Mouse (Mus musculus) cerebellum, postnatal 25 days (tissue): Measurements from ENCODE around the gene Gm45711.
"Not testable (repeated sequence)": the region's sequence is repeated elsewhere in the genome, so short reads cannot be mapped to it uniquely, and the experiment has no call there.

ENCODE experiments used
- DNase-seq, 2 experiments: peaks; one replicate each; pipeline ENCODE4 v3.0.0; 2021; ENCODE audit warnings: mixed read lengths in 2 of 2

Gene Gm45711

GRCm38 (mm10) chr8:104309441-104310155 lies at the start of gene Gm45711, which contains the start of gene Cmtm1:
Gene Gm45711 (minus strand): TSS chr8:104310081.
Gene Cmtm1 (minus strand): TSS chr8:104310145.
- peak; percentile 50 to 54 for DNase-seq

- no peak for DNase-seq
Measured at GRCm38 (mm10) chr8:104358637-104359036, 48.8 kb upstream of the Gm45711 start.

GRCm38 (mm10) chr8:104354504-104354903 lies 44.6 kb upstream of the Gm45711 start:
- DNase-seq, result no peak

DNA sequence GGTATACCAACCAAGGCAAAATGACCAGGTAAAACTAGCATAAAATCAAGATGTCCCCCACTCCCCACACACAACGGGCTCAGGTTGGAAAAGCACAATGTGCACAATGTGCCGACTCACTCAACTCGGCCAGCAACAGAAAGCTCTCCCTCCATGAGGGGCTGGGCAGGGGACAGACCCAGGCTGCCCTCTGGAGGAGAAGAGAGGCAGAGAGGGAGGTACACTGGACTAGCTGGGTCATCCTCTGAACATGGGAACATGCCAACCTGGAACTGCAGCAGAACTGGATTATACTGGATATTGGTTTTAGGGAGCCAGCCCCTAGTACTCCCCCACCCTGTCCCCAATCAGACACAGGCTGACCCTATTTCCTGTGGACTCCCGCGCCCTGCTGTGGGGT lies 43.3 kb upstream of the Gm45711 start:
- DNase-seq, result no peak

- DNase-seq, result no peak
Measured at GRCm38 (mm10) chr8:104350047-104350446, 40.2 kb upstream of the Gm45711 start.

- DNase-seq, result no peak
Measured at GRCm38 (mm10) chr8:104348971-104349370, 39.1 kb upstream of the Gm45711 start.

DNA sequence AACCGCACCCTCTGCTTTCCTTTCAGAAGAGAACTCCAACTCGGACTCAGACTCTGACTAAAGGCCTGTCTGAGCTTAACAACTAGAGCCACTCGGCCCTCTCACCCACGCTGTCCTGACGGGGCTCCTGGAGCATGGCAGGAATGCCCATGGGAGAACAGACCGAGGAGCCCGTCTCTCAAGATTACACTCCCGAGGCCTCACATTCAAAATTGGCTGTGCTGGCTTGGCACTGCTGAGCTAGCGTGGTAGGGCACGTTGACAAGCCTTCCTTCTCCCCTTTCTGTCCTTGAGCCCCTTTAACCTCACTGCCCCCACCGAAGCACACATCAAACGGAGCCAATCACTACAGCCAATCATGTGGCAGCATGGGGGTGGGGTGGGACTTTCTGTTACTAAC lies 36.8 kb upstream of the Gm45711 start:
- no peak for DNase-seq

DNA sequence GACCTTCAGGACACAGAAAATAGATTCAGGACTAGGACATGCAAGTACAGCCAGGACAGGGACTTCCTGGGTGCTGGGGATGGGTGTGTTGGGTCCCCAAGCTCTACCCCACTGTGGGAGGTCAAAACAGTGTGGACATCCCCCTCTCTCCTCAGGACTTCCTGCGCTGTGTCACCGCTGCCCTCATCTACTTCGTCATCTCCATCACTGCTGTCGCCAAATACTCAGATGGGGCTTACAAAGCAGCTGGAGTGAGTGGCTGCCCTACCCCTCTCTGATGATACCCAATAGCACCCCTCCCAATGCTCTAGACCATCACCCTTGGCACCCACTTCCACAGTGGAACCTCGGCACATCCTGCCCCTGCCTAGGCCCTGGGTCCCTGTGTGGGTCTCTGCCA lies 34.7 kb upstream of the Gm45711 start:
- DNase-seq, result no peak

GRCm38 (mm10) chr8:104343957-104344356 lies 34.1 kb upstream of the Gm45711 start:
- DNase-seq, result peak; percentile 95 to 96

- DNase-seq, result no peak
Measured at GRCm38 (mm10) chr8:104342426-104342825, 32.5 kb upstream of the Gm45711 start.

- no peak for DNase-seq
Measured at GRCm38 (mm10) chr8:104341678-104342077, 31.8 kb upstream of the Gm45711 start.

DNA sequence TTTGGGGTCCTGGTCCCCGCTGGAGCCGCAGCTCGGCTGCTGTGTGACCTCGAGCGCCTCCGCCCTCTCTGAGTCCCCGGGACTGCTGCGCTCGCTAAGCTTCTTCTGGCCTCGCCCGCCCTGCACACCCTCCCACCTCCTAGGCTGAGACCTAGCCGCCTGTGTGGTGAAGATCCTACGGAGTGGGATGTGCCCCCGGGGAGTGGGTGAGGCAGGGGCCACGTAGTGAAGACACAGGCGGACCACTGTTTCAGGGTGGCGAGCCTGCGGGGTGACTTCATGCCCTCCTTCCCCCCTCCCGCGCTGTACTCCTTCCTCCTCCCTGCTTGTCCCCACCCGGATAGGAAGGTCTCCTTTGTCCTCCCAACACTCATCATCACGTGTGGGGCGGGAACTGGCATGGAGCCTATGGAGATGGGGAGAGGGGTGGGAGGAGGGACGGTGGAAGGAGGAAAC lies 31.3 kb upstream of the Gm45711 start:
- peak in 1 of 2 experiments; percentile 33 for DNase-seq

DNA sequence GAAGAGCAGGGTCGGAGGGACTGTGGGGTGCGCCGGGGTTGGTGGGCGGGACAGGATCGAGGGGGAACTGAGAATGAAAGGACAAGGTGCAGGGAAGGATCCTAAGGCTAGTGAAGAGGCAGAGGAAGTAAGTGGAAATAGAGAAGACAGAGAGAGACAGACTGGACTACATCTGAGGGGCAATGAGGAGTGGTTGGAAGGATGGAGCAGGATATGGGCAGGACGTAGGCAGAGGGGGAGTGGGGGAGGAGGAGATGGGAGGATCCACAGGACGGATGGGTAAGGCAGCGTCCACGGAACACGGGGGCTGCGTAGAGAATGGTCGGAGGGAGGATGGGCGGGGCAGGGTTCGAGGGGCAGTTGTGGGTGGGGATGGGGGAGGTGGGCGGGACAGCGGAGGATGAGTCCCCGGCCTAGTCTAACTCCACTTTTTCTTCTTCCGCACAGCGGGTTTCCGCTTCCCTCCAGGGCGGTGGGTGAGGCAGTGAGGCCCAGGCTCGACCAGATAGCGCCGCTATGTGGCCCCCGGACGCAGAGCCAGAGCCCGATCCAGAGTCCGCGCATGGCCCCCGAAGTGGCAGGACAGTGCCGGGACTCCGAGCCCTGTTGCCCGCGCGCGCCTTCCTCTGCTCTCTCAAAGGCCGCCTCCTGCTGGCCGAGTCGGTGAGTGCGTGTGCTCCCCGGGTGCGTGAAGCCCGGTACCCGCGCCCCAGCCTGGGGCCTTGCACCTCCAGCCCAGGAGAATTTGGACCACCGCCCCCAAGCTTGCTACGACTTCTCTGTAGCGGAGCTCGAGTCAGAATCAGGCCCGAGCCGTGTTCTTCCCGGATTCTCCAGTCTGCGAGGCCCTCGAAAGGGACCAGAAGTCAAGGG lies 30.6 kb upstream of the Gm45711 start:
- peak; percentile 56 to 75 for DNase-seq

- DNase-seq, result no peak
Measured at GRCm38 (mm10) chr8:104339983-104340232, 30.0 kb upstream of the Gm45711 start.

GRCm38 (mm10) chr8:104339229-104339982 lies 29.5 kb upstream of the Gm45711 start, which contains the start of gene Cmtm3:
Gene Cmtm3 (plus strand): TSS chr8:104339410.
- peak in 1 of 2 experiments; percentile 21 for DNase-seq

GRCm38 (mm10) chr8:104337890-104338289 lies 28.0 kb upstream of the Gm45711 start:
- DNase-seq, result no peak

- DNase-seq, result no peak
Measured at GRCm38 (mm10) chr8:104336806-104337205, 26.9 kb upstream of the Gm45711 start.

DNA sequence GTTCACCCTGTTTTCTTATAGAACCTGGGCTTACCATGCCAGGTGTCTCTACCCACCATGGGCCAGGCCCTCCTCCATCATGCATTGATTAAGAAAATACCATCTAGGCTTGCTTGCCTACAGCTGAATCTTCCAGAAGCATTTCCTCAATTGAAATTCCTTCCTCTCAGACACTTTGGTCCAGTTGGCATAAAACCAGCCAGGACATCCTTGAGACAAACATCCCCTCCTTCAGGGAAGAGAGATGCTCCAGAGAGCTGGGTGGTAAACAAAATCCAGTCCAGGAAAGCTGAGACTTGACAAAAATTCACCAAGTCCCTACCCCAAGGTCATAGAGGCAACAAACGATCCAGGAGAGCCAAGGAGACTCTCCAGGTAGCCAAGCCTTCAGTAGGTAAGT lies 24.3 kb upstream of the Gm45711 start:
- DNase-seq, result no peak

DNA sequence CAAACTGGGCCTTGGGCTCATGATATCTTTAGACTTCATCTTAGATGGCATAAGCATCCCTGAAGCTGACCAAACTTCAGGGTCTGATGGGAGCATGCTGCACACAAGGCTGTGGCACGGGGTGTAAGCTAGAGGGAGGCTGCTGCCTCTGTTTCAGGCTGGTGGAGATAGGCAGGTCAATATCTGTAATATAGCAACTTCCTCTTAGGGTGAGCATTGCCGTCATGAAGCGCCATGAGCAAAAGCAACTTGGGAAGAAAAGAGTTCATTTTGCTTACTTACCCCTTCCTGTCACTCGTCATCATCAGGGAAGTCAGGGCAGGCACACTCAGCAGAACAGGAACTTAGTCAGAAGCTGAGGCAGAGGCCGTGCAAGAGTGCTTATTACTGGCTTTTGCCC lies 23.9 kb upstream of the Gm45711 start:
- no peak for DNase-seq

- no peak for DNase-seq
Measured at GRCm38 (mm10) chr8:104332665-104333631, 23.1 kb upstream of the Gm45711 start.

DNA sequence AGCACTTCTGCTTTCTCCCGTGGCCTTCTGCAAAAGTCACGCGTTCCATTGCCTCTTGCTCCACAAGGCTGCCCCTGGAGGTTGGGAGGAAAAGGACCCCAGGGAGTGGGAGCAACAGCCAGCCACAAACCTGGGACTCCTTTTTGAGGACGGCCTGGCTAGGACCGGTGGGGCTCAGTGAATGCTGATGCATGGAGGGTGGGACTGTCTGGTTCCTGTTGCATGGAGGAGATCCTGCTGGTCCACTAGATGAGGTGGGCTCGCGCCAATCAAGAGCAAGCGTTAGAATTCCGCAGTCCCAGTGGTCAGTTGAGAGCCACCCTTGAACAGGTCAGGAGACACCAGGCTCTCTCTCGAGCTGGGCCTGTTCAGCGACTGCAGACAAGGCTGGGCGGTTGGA lies 12.0 kb upstream of the Gm45711 start, which contains the start of gene Cmtm2b:
Gene Cmtm2b, plus strand, starts transcription at position 301 of the 400 bp plus-strand sequence.
- DNase-seq, result not testable (repeated sequence)

- DNase-seq, result not testable (repeated sequence)
Measured at GRCm38 (mm10) chr8:104321267-104321666, 11.4 kb upstream of the Gm45711 start, which contains the start of gene Gm11020. Gene Gm11020 (plus strand): TSS chr8:104321567.
